Mouse (Mus musculus): ENCODE data around the gene Serpina1f. TPM values are rescaled to one million over a fixed set of nuclear protein-coding genes. Genes with fewer than 3 reads are reported as not detected.
"Not testable (repeated sequence)": the region's sequence is repeated elsewhere in the genome, so short reads cannot be mapped to it uniquely, and the experiment has no call there.

The Serpina1f gene
- polyA plus RNA-seq (2016; fragmentation: Nextera tagmentation; extraction: Ambion mirVana) = not detected in 2 replicates

DNA sequence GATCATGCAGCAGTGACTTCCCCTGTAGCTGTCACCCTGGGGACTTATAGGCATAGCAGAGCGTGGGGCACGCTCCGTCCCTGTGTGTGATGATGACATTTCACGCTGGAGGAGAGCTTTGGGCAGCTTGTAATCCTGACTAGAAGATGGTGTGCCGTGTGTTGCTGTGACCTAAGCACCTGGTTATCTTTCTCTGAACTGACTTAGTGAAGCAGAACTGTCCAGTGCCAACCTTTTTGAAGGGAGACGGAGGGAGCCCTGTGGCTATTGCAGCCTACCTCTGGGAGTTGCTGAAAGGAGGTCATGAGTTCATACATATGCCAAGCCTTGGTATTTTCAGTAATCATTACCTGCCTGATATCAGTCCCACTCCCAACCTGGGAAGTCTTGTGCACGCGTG, at the start of gene Serpina1f:
Gene Serpina1f (minus strand): TSS at position 101 of the 400 bp plus-strand sequence.
- Histone ChIP-seq H3K9ac (replicated peaks) (no peak within 1 kb of the TSS), H3K27ac (no peak within 1 kb of the TSS), H3K4me2 (no peak within 1 kb of the TSS), H3K27me3 (no peaks in the 10 kb centered on the region), H3K4me1 (replicated peaks) (no peaks in the 10 kb centered on the region), H3K36me3 (no peaks in the 10 kb centered on the region), H3K4me3 (replicated peaks) (no peak within 1 kb of the TSS), H3K9me3 (no peaks in the 10 kb centered on the region)
- ATAC-seq (ENCODE audit: insufficient number of reproducible peaks, insufficient read depth, low FRiP score, low TSS enrichment, low read depth) = no peak
- WGBS = 86% methylated on average over 8 of the region's 8 CpGs

DNA sequence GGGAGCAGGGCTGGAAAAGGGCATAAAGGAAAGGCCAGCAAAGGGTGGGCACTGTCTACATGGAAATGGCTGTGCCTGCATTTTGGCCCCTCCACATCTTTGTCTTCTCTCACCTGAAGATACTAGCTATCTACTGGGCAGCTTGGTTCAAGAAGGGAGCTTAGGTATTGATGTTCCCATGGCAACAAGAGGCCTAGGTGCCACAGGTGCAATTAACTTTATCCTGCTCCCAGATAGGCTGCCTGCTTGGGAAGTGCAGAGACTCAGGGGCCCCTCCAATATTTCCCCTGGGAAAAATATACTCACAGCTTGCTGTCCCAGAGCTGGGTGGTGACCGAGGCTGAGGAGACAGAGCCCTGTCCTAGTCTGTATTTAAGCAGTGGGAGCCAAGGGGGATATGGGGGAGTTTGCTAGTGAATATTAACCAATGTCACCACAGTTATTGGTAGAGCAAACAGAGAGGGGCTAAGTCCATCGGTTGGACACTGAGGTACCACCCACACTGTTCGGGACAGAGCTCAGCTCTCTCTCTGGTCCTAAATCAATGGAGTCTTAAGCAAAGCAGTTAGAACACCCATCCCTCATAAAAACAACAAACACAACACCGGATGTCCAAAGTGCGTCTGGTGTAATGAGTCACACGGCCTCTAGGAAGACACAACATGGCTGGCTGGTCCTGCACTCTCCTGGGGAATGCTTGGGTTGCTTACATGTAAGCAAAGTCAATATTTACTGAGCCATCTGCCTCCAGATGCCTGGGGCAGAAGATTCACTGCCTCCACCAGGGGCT, 42.7 kb upstream of the Serpina1f start:
- not testable (repeated sequence) for H3K9ac ChIP-seq (replicated peaks); H3K4me3 ChIP-seq (replicated peaks); H3K9me3 ChIP-seq; H3K4me2 ChIP-seq; H3K27me3 ChIP-seq; H3K27ac ChIP-seq; ATAC-seq (ENCODE audit: insufficient number of reproducible peaks, insufficient read depth, low FRiP score, low TSS enrichment, low read depth); H3K36me3 ChIP-seq; H3K4me1 ChIP-seq (replicated peaks)
- 92% methylated on average over 5 of the region's 6 CpGs for WGBS

DNA sequence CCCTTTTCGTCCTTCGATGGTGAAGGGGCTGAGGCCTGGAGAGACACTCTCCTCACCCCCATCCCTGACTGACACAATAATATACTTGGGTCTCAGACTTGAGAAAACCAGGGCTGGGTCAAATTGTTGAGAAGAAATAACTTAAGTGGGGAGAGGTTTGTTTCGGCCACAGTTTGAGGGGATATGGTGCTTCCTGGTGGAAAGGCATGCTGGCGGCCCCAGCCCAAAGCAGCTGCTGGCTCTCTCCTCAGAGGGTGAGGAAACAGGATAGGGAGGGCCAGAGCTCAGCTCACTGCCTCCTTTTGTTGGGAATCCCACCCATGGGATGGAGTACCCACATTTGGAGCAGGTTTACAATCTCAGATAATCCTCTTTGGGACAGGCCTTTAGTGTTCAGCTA, 40.2 kb upstream of the Serpina1f start:
- H3K27me3 ChIP-seq; ATAC-seq (ENCODE audit: insufficient number of reproducible peaks, insufficient read depth, low FRiP score, low TSS enrichment, low read depth); H3K4me3 ChIP-seq (replicated peaks); H3K9me3 ChIP-seq; H3K4me2 ChIP-seq; H3K36me3 ChIP-seq; H3K27ac ChIP-seq; H3K4me1 ChIP-seq (replicated peaks); H3K9ac ChIP-seq (replicated peaks): not testable (repeated sequence)
- WGBS = 89% methylated on average over 4 of the region's 4 CpGs

DNA sequence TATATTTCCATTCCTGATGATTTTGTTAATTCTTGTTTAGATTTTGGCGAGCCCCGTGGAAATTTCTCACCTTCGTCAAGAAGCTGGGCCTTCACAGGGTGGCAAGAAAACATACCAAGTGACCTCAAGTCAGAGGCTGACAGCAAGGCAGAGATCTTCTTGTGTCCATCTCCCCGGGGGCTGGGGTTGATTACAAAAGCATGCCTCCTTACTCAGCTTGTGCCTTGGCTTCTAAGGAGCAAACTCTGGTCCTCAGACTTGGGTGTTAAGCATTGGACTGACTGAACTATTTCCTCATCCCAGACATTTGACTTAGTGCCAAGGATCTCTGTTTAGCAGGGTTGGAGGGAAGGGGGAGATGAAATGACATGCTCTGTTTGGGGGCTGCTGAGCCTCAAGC, 39.8 kb upstream of the Serpina1f start:
- not testable (repeated sequence) for H3K27me3 ChIP-seq; H3K27ac ChIP-seq; H3K4me3 ChIP-seq (replicated peaks); H3K9me3 ChIP-seq; H3K4me2 ChIP-seq; ATAC-seq (ENCODE audit: insufficient number of reproducible peaks, insufficient read depth, low FRiP score, low TSS enrichment, low read depth); H3K4me1 ChIP-seq (replicated peaks); H3K36me3 ChIP-seq; H3K9ac ChIP-seq (replicated peaks)
- 93% methylated on average over 4 of the region's 4 CpGs for whole genome bisulfite sequencing

DNA sequence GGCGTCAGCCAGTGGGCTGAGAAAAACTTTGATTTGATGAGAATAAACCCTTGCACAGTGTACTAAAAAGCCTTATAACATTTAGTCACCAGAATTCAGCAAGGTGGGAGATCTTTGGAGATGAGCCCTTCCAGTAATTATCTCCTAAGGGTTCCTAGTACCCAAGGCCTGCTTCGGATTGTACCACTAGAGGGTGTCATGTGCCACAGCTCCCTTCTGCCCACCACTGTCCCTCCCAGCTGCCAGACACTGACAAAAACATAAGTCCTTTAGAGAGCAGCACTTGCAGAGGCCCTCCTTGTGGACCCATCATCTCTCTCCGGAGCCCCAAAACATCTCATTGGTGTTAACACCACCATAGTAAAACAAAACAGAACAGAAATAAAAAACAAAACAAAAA, 16.2 kb upstream of the Serpina1f start:
- Histone ChIP-seq H3K27ac (no peak overlapping the region), H3K4me1 (replicated peaks) (no peaks in the 10 kb centered on the region), H3K4me2 (no peak overlapping the region), H3K9me3 (no peaks in the 10 kb centered on the region), H3K27me3 (no peaks in the 10 kb centered on the region), H3K9ac (replicated peaks) (no peak overlapping the region), H3K36me3 (no peaks in the 10 kb centered on the region), H3K4me3 (replicated peaks) (no peak overlapping the region)
- 78% methylated on average over 3 of the region's 3 CpGs for WGBS
- no peak for ATAC-seq (ENCODE audit: insufficient number of reproducible peaks, insufficient read depth, low FRiP score, low TSS enrichment, low read depth)

DNA sequence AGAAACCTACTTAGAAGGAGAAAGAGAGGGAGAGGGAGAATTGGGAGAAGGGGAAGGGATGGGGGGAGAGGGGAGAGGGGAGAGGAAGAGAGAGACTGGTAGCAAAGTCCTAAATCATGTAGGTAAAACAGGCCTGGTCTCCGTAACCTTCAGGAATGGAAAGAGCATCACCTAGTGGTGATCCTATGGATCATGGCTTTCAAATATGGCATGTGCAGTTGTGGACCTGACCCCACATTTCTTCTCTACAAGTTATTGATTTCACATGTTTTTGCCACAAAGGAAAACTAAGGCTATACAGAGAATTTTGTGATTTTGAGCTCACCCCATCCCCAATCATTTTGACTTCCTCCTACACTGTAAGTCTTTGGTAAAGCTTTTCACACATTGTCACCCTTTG, 15.1 kb upstream of the Serpina1f start:
- no peaks in the 10 kb centered on the region for H3K9me3 ChIP-seq
- no peak overlapping the region for H3K4me2 ChIP-seq
- WGBS = 40% methylated on average over 1 of the region's 1 CpGs
- no peak overlapping the region for H3K9ac ChIP-seq (replicated peaks)
- no peaks in the 10 kb centered on the region for H3K4me1 ChIP-seq (replicated peaks)
- no peak overlapping the region for H3K4me3 ChIP-seq (replicated peaks)
- H3K36me3 ChIP-seq = no peaks in the 10 kb centered on the region
- ATAC-seq (ENCODE audit: insufficient number of reproducible peaks, insufficient read depth, low FRiP score, low TSS enrichment, low read depth) = no peak
- no peak overlapping the region for H3K27ac ChIP-seq
- H3K27me3 ChIP-seq = no peaks in the 10 kb centered on the region

DNA sequence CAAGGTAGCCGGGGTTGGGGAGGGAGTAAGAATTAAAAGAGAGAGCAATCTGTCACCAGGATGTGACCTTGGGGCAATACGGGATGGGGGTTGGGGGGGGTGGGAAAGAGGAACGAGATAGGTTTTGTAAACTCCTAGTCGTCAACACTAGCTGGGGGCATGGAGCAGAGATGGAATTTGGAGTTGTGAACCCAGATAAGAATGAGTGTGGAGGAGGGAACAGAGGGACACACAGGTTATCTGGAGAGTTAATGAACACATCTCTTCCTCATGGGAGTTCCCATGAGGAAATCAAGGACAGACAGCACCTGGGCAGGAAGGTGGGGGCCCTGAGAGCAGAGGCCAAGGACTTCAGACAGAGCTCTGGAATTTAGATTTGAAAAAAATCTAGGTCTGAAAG, 10.8 kb upstream of the Serpina1f start:
- Histone ChIP-seq H3K4me1 (replicated peaks) (no peaks in the 10 kb centered on the region), H3K9ac (replicated peaks) (no peak overlapping the region), H3K27me3 (no peaks in the 10 kb centered on the region), H3K36me3 (no peaks in the 10 kb centered on the region), H3K4me3 (replicated peaks) (no peak overlapping the region), H3K4me2 (no peak overlapping the region), H3K9me3 (no peaks in the 10 kb centered on the region), H3K27ac (no peak overlapping the region)
- ATAC-seq (ENCODE audit: insufficient number of reproducible peaks, insufficient read depth, low FRiP score, low TSS enrichment, low read depth) = no peak
- WGBS = 74% methylated on average over 4 of the region's 4 CpGs

DNA sequence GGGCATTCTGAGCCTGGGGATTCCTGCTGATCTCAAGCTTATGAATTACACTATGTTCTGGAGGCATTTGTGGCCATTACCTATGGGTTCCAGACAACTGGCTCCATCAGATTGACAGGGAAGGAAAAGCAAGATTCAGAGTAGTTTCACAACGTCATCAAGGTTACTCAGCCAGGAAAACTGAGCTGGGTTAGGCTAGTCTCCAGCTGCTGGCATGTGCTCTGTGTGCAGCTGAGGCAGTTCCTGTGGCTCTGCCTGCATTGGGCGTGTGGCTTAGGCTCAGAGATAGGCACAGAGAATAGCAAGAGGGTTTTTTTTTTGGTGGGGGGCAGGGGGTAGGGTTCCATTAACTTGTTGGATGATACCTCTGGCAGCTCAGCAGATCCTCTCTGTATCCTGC, 10.2 kb upstream of the Serpina1f start:
- Histone ChIP-seq H3K4me3 (replicated peaks) (no peak overlapping the region), H3K27ac (no peak overlapping the region), H3K36me3 (no peaks in the 10 kb centered on the region), H3K4me2 (no peak overlapping the region), H3K9ac (replicated peaks) (no peak overlapping the region), H3K27me3 (no peaks in the 10 kb centered on the region), H3K9me3 (no peaks in the 10 kb centered on the region), H3K4me1 (replicated peaks) (no peaks in the 10 kb centered on the region)
- ATAC-seq (ENCODE audit: insufficient number of reproducible peaks, insufficient read depth, low FRiP score, low TSS enrichment, low read depth) = no peak
- WGBS = 73% methylated on average over 2 of the region's 2 CpGs

DNA sequence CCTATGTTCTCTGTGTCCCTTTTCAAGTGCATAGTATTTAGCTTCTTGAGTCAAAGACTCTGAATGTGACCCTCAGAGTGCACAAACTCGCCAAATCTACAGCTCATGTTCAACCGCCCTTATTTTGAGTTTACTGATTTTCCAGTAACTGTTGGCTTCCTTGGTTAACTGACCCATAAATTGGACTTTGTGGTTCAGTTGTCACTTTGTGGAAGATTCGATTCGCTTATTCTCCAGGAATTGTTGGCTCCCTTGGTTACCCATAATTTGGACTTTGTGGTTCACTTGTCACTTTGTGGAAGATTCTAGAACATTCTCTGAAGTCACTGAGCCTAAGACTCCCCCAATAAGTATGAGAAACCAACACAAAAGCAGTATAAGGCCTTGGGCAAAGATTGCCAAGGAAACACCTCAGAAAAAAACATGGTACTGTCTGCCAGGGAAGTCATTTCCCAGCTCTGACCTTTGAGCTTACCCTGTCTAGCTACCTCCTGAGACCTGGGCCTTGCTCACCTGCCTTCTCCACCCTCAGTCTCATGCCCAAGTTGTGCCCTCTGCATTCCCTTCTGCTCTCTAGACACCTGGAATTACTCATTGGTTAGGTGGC, 4.9 kb upstream of the Serpina1f start:
- Histone ChIP-seq H3K27me3 (no peaks in the 10 kb centered on the region), H3K27ac (no peak overlapping the region), H3K9me3 (no peaks in the 10 kb centered on the region), H3K36me3 (no peaks in the 10 kb centered on the region), H3K4me3 (replicated peaks) (no peak overlapping the region), H3K4me1 (replicated peaks) (no peaks in the 10 kb centered on the region), H3K4me2 (no peak overlapping the region), H3K9ac (replicated peaks) (no peak overlapping the region)
- 85% methylated on average over 4 of the region's 4 CpGs for WGBS
- no peak for ATAC-seq (ENCODE audit: insufficient number of reproducible peaks, insufficient read depth, low FRiP score, low TSS enrichment, low read depth)

DNA sequence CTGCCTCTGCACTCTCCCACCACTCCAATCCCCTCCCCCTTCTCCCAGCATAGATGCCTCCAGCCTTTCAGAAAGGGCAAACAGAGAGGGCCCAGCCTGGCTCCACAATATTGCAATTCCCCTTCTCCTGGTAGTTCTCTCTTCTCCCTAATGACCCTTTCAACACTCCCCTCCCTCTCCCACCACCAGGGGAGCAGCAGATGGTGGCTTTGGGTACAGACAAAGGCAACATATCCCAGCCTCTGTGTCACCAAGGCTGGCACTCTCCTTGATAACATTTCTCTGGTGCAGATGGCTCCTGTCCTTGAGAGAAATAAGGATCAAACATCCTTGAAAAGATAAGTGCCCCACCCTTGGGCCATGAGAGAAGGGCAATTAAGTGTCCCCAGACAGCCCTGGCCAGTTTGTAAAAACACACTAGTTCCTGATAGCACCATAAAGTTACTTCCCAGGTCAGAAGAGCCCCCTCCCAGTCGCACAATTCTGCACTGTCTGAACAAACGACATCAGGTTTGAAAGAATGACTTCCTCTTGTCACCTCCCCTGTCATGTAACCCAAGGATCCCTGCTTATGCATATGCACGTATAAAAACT, 7.0 kb downstream of the Serpina1f start:
- Histone ChIP-seq H3K4me3 (replicated peaks) (no peak overlapping the region), H3K4me1 (replicated peaks) (no peaks in the 10 kb centered on the region), H3K9me3 (no peaks in the 10 kb centered on the region), H3K4me2 (no peak overlapping the region), H3K27ac (no peak overlapping the region), H3K9ac (replicated peaks) (no peak overlapping the region), H3K27me3 (no peaks in the 10 kb centered on the region), H3K36me3 (no peaks in the 10 kb centered on the region)
- 19% methylated on average over 3 of the region's 3 CpGs for WGBS
- no peak for ATAC-seq (ENCODE audit: insufficient number of reproducible peaks, insufficient read depth, low FRiP score, low TSS enrichment, low read depth)

DNA sequence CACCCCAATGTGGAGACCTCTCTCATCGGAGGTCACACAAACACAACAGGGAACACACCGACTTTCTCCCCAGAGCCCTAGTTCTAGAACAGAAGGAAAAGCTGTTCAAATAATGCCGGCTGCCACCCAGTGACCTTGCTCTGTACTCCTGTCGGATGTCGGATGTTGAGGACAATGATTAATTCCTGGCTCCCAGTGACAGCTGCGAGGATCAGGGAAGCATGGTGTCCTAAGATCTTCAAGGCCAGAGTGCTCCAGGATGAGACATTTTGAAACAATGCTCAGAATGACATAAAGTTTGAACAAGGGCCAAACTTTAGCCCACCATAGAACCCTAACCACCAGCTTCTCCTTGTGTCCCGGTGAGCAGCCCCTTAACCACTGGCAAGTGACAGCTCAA, 8.3 kb downstream of the Serpina1f start:
- no peak for ATAC-seq (ENCODE audit: insufficient number of reproducible peaks, insufficient read depth, low FRiP score, low TSS enrichment, low read depth)
- H3K4me1 ChIP-seq (replicated peaks) = no peaks in the 10 kb centered on the region

More for the DNA sequence above, 8.3 kb downstream of the Serpina1f start:
- Histone ChIP-seq H3K4me3 (replicated peaks) (no peak overlapping the region), H3K4me2 (no peak overlapping the region), H3K36me3 (no peaks in the 10 kb centered on the region), H3K27ac (no peak overlapping the region), H3K27me3 (no peaks in the 10 kb centered on the region), H3K9ac (replicated peaks) (no peak overlapping the region), H3K9me3 (no peaks in the 10 kb centered on the region)
- WGBS = 60% methylated on average over 7 of the region's 7 CpGs

Data from limb, embryonic 12.5 days (tissue).